Comparison of ENCODE assay signal across 14 mouse cellular contexts in genomic region chr1:121314766-121315428, GRCm38 (mm10). TPM values are rescaled to one million over a fixed set of nuclear protein-coding genes. Genes with fewer than 3 reads are reported as not detected.
DNase-seq lines count a peak whose midpoint lies in the region; ATAC-seq and TF ChIP-seq lines count a peak whose summit lies in the region.
"Had no signal": no experiment of that assay in that cellular context is flagged by ENCODE, and none has a peak within 500 bp of the region (broad histone marks: within the 10 kb centered on the region; RNA-seq: fewer than 3 reads in every experiment).

No protein-coding gene starts in this region.

- peak; percentile 94 for ATAC-seq in forebrain, embryonic 16.5 days
- ATAC-seq in midbrain, embryonic 12.5 days (ENCODE audit: low FRiP score, low read depth) = peak; percentile 89
- ATAC-seq: activated CD4-positive, CD25-positive, alpha-beta regulatory T cell, adult 4 months had no signal

- peaks cover 20% of the 10 kb centered on the region; the same call in 1 of the 2 replicates for H3K4me1 ChIP-seq in spleen, adult 2 months (ENCODE audit: control insufficient read depth, insufficient read depth, insufficient read length)
- H3K4me1 ChIP-seq in forebrain, embryonic 16.5 days (replicated peaks; ENCODE audit: control insufficient read depth, insufficient read depth, low read length) = peaks cover 12% of the 10 kb centered on the region
- H3K4me1 ChIP-seq in midbrain, embryonic 12.5 days = peaks cover 9% of the 10 kb centered on the region; the same call in 1 of the 2 replicates
- H3K4me1 ChIP-seq in thymus, adult 2 months (replicated peaks; ENCODE audit: control insufficient read depth, insufficient read depth, low read length) = no peaks in the 10 kb centered on the region
- H3K4me1 ChIP-seq: embryonic facial prominence, embryonic 15.5 days; liver, embryonic 15.5 days had no signal

- peak; percentile 10 to 47 for DNase-seq in spleen, adult 2 months (ENCODE audit: low read depth in 1 of 2, low spot score in 2 of 2)
- no peak for DNase-seq in spleen, adult 12 weeks (ENCODE audit: low spot score)
- no peak for DNase-seq in ovary, postnatal 36 days (ENCODE audit: low spot score)
- no peak for DNase-seq in adrenal gland, adult 2 months
- no peak for DNase-seq in thymus, adult 2 months
- DNase-seq: gastrocnemius, postnatal 14 days; heart, postnatal 14 days; kidney, postnatal 25 days had no signal

- H3K4me3 ChIP-seq in spleen, adult 2 months (ENCODE audit: extremely low read depth, insufficient read depth, insufficient read length) = peak overlapping the region; percentile 23; the same call in 1 of the 2 replicates
- H3K4me3 ChIP-seq in forebrain, embryonic 16.5 days (replicated peaks; ENCODE audit: low read length) = no peak overlapping the region
- H3K4me3 ChIP-seq in midbrain, embryonic 12.5 days = no peak overlapping the region
- no peak overlapping the region for H3K4me3 ChIP-seq in thymus, adult 2 months (ENCODE audit: control insufficient read depth, insufficient read depth, low read length)
- H3K4me3 ChIP-seq: embryonic facial prominence, embryonic 15.5 days; liver, embryonic 15.5 days; megakaryocyte, embryonic 14.5 days had no signal

- H3K9me3 ChIP-seq in forebrain, embryonic 16.5 days (ENCODE audit: control insufficient read depth, low read length) = no peaks in the 10 kb centered on the region
- no peaks in the 10 kb centered on the region for H3K9me3 ChIP-seq in midbrain, embryonic 12.5 days
- H3K9me3 ChIP-seq: embryonic facial prominence, embryonic 15.5 days; liver, embryonic 15.5 days; megakaryocyte, embryonic 14.5 days had no signal

- WGBS in spleen, adult 2 months = 15% methylated on average over 3 of the region's 3 CpGs
- WGBS in forebrain, embryonic 16.5 days = 26% methylated on average over 3 of the region's 3 CpGs
- 51% methylated on average over 3 of the region's 3 CpGs for WGBS in midbrain, embryonic 12.5 days
- 38% methylated on average over 3 of the region's 3 CpGs for WGBS in thymus, adult 2 months

- no peak overlapping the region; the same call in 1 of the 2 replicates for H3K4me2 ChIP-seq in forebrain, embryonic 16.5 days (ENCODE audit: low read length)
- H3K4me2 ChIP-seq in midbrain, embryonic 12.5 days (replicated peaks) = no peak overlapping the region
- H3K4me2 ChIP-seq: embryonic facial prominence, embryonic 15.5 days; liver, embryonic 15.5 days had no signal

- TF ChIP-seq POLR2A in spleen, adult 2 months (IDR thresholded peaks at IDR 0.05; ENCODE audit: low read depth, low read length) = no peak
- no peak for TF ChIP-seq POLR2A in thymus, adult 2 months (IDR thresholded peaks at IDR 0.05; ENCODE audit: control insufficient read depth, extremely low read depth, insufficient read depth, low read length, poor library complexity)

- peaks cover 8% of the 10 kb centered on the region for H3K36me3 ChIP-seq in spleen, adult 2 months (ENCODE audit: control insufficient read depth, insufficient read depth, low read length)
- peaks cover 9% of the 10 kb centered on the region for H3K36me3 ChIP-seq in forebrain, embryonic 16.5 days (ENCODE audit: control insufficient read depth, insufficient read depth)
- H3K36me3 ChIP-seq in midbrain, embryonic 12.5 days = peaks cover 28% of the 10 kb centered on the region
- no peaks in the 10 kb centered on the region; the same call in 1 of the 2 replicates for H3K36me3 ChIP-seq in thymus, adult 2 months (ENCODE audit: control insufficient read depth, insufficient read depth, low read length)

- 0 out of 2 replicates have a peak overlapping the region, but pooled peaks have one; percentile 24 for H3K9ac ChIP-seq in forebrain, embryonic 16.5 days (replicated peaks; ENCODE audit: low read depth, low read length)
- no peak overlapping the region for H3K9ac ChIP-seq in midbrain, embryonic 12.5 days (replicated peaks)
- H3K9ac ChIP-seq: embryonic facial prominence, embryonic 15.5 days; liver, embryonic 15.5 days had no signal

- no peaks in the 10 kb centered on the region for H3K27me3 ChIP-seq in spleen, adult 2 months (ENCODE audit: control insufficient read depth, insufficient read depth, low read length)
- H3K27me3 ChIP-seq in forebrain, embryonic 16.5 days (replicated peaks; ENCODE audit: control insufficient read depth, insufficient read depth, low read length) = no peaks in the 10 kb centered on the region
- H3K27me3 ChIP-seq in midbrain, embryonic 12.5 days = no peaks in the 10 kb centered on the region
- H3K27me3 ChIP-seq in thymus, adult 2 months (ENCODE audit: control insufficient read depth, insufficient read depth, low read length) = no peaks in the 10 kb centered on the region
- H3K27me3 ChIP-seq: embryonic facial prominence, embryonic 15.5 days; liver, embryonic 15.5 days; megakaryocyte, embryonic 14.5 days had no signal

- no peak for TF ChIP-seq CTCF in spleen, adult 2 months (IDR thresholded peaks at IDR 0.05; ENCODE audit: extremely low read depth, insufficient read depth, insufficient read length, insufficient replicate concordance)
- no peak for TF ChIP-seq CTCF in thymus, adult 2 months (IDR thresholded peaks at IDR 0.05; ENCODE audit: borderline replicate concordance, control insufficient read depth, extremely low read depth, insufficient read depth, low read length, poor library complexity)

- peak overlapping the region; percentile 81 for H3K27ac ChIP-seq in spleen, adult 2 months (ENCODE audit: insufficient read depth, low read length)
- H3K27ac ChIP-seq in forebrain, embryonic 16.5 days (ENCODE audit: low read length) = peak overlapping the region; percentile 92
- H3K27ac ChIP-seq in midbrain, embryonic 12.5 days (replicated peaks) = peak overlapping the region; percentile 79
- H3K27ac ChIP-seq in thymus, adult 2 months (ENCODE audit: control insufficient read depth, insufficient read depth, low read length) = no peak overlapping the region
- H3K27ac ChIP-seq: embryonic facial prominence, embryonic 15.5 days; liver, embryonic 15.5 days had no signal

RNA-seq across cellular contexts. Expression of gene Insig2, which starts 17.5 kb away (rescaled TPM):
- polyA plus RNA-seq in spleen, adult 2 months (2012; rRNA removed) = 9.6 and 11.2 TPM in 2 replicates
- 46.3 and 47.4 TPM in 2 replicates for polyA plus RNA-seq in forebrain, embryonic 16.5 days (2015; fragmentation: Nextera tagmentation; extraction: Ambion mirVana)
- polyA plus RNA-seq in midbrain, embryonic 12.5 days (2016; fragmentation: Nextera tagmentation; extraction: Ambion mirVana) = 30.3 and 35.5 TPM in 2 replicates
- total RNA-seq in adrenal gland, adult 2 months (2021) = 10 to 100 TPM; 41.5 to 59.7 TPM
- polyA plus RNA-seq in adrenal gland, adult 2 months (2012; rRNA removed) = 6.9 and 7.2 TPM in 2 replicates
- 27.5 and 27.6 TPM in 2 replicates for polyA plus RNA-seq in thymus, adult 2 months (2012; rRNA removed)

Comparison
In these comparisons a context has a peak if more than half of its experiments do, and no peak if none do; other contexts are left out.
1. DNase-seq: peak in spleen, adult 2 months (2 of 2); none in spleen, adult 12 weeks (single experiment), ovary, postnatal 36 days (single experiment), adrenal gland, adult 2 months (single experiment) and thymus, adult 2 months (single experiment).